Mouse (Mus musculus) thymus, postnatal 14 days (tissue): Measurements from ENCODE around the gene Olfr1086.
"Not testable (repeated sequence)": the region's sequence is repeated elsewhere in the genome, so short reads cannot be mapped to it uniquely, and the experiment has no call there.

Source experiments
- DNase-seq: peaks from one replicate; pipeline ENCODE4 v3.0.0; 2021

Olfr1086 gene

DNA sequence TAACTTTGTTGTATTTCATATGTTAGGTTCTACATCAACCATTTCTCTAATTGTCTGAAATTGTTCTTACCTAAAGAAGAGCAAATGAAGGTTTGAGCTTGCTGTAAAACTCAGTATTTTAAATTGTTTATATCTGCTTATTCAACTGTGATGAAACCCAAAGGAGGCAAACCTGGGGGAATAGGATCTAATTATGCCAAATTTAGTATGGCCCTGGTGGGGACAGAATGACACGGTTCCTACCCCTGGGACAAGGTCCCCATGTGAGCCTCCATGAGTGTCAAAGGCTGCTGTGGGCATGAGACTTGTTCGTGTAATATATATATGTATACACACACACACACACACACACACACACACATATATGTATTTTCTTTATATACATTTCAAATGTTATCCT, at the start of gene Olfr1086:
Gene Olfr1086 (minus strand): TSS at position 101 of the 400 bp plus-strand sequence.
- DNase-seq, result no peak

DNA sequence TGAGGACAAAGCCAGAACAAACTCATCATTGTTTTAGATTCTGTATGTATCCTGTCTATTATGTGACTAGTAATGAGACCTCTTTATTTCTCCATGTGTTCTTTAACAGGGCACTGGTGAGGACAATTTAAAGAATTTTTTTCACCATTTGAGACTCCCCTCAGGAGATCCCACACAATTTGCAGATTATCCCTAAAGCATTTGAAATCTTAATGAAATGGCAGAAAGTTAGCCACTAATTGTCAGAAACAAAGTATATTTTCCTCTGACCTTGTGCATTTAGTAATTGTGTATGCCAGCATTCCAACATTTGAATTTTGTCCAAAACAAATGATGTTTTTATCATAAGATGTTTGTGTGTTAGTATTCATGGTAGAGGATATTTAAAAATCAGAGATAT, 18.4 kb upstream of the Olfr1086 start, which contains the start of gene Olfr1087:
Gene Olfr1087 (minus strand): TSS at position 101 of the 400 bp plus-strand sequence.
- no peak for DNase-seq

DNA sequence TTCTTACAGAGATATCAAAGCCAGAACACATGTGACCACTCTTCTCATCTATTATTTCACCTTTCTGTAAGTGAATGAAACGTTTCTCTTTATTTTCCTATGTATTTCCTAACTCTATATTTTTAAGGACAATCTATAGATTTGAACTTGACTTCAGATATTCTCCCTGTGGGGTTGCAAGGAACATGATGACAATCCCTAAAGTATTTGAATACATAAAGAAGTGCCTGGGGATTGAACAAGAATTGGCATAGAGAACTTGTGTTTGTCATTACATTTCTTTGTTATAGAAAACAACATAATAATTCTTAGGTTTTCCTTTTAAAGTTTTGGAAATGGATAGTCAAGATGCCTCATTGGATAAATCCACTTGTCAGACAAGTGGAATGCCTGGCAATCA, 18.0 kb downstream of the Olfr1086 start, which contains the start of gene Olfr1085:
Gene Olfr1085 (minus strand): TSS at position 101 of the 400 bp plus-strand sequence.
- DNase-seq, result no peak

DNA sequence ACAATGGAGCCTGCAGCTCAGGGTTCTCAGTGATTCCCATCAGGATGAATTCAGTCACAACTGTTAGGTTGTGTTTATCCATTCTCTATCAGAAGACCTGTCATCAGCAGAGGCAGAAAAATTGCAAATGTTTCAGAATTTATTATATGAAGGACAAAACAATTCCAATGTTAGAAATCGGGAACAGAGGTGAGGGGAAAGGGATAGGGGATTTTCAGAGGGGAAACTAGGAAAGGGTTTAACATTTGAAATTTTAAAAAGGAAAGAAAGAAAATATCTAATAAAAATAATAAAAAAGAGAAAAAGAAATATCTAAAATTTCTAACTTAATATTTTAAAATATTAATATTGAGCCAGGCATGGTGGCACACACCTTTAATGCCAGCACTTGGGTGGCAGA, 40.3 kb downstream of the Olfr1086 start, which contains the start of gene Olfr1084:
Gene Olfr1084 (minus strand): TSS at position 101 of the 400 bp plus-strand sequence.
- not testable (repeated sequence) for DNase-seq
